Mouse (Mus musculus) ES-E14 (cell line): ENCODE data around the gene Cacna1h.

Experiments
- CHD2 ChIP-seq: IDR thresholded peaks from 2 replicates; pipeline ENCODE4 v1.6.1; 2014; ENCODE audit warnings: mild to moderate bottlenecking, low read depth, low read length, inconsistent platforms
- HCFC1 ChIP-seq: IDR thresholded peaks from 2 replicates; pipeline ENCODE4 v1.6.1; 2012; ENCODE audit warnings: low read length, inconsistent platforms, borderline replicate concordance; ENCODE audit not compliant: insufficient read depth
- MAFK ChIP-seq: IDR thresholded peaks from 2 replicates; pipeline ENCODE4 v1.6.1; 2014; ENCODE audit warnings: mild to moderate bottlenecking, low read depth, low read length, inconsistent platforms; ENCODE audit not compliant: insufficient read depth
- ZC3H11A ChIP-seq: IDR thresholded peaks from 2 replicates; pipeline ENCODE4 v1.6.1; 2012; ENCODE audit warnings: low read depth, mild to moderate bottlenecking, inconsistent platforms, low read length, borderline replicate concordance
- ZNF384 ChIP-seq: IDR thresholded peaks from 2 replicates; pipeline ENCODE4 v1.6.1; 2012; ENCODE audit warnings: low read depth, low read length, inconsistent platforms

DNA sequence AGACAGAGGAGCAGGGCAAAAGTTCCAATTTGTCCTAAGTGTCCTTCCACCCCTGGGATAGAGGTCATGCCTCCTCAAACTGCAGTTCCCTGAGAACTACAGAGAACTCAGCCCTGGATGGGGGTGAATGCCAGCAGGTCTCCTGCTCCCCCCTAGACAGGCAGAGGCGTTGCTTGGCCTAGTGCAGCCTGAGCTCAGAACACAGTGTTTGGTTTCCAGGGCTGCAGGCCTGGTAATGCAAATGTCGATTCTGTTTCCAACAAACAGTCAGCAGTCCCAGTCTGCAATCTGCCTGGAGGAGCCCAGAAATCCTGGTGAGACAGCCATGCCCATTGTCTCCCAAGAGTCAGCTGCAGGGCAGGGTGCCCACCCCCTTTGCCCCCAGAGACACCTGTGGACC, 20.7 kb upstream of the Cacna1h start, which contains the start of gene Tekt4:
- TF ChIP-seq MAFK (no peak), ZNF384 (no peak), HCFC1 (no peak), CHD2 (no peak), ZC3H11A (no peak)
